Mouse (Mus musculus) midbrain, postnatal 0 days (tissue): ENCODE results near the gene Tbc1d10c. TPM values are rescaled to one million over a fixed set of nuclear protein-coding genes. Genes with fewer than 3 reads are reported as not detected.
"Not testable (repeated sequence)": the region's sequence is repeated elsewhere in the genome, so short reads cannot be mapped to it uniquely, and the experiment has no call there.

ENCODE experiments used
- ATAC-seq: fragments of 200-750 bp; cut with Nextera tagmentation; 2 replicates; pipeline ENCODE4 v1.8.0; 2017; ENCODE audit warnings: moderate number of reproducible peaks, mild to moderate bottlenecking, moderate TSS enrichment, moderate library complexity; ENCODE audit not compliant: low FRiP score
- DNase-seq: peaks from one replicate; pipeline ENCODE4 v3.0.0-alpha.2; 2015; ENCODE audit warnings: low spot score
- H3K27ac ChIP-seq: fragments of 300-500 bp; sonication (generic); 2 replicates; pipeline ENCODE4 v1.5.1; 2014; ENCODE audit warnings: low read depth, mild to moderate bottlenecking, low read length, mixed read lengths
- H3K27me3 ChIP-seq: fragments of 300-500 bp; sonication (generic); 2 replicates; pipeline ENCODE4 v1.6.1; 2014; ENCODE audit warnings: low read length, control low read depth, mixed read lengths; ENCODE audit not compliant: insufficient read depth
- H3K36me3 ChIP-seq: fragments of 300-500 bp; sonication (generic); 2 replicates; pipeline ENCODE4 v1.6.1; 2014; ENCODE audit warnings: low read length, control low read depth, mixed read lengths; ENCODE audit not compliant: insufficient read depth
- H3K4me1 ChIP-seq: fragments of 300-500 bp; sonication (generic); 2 replicates; pipeline ENCODE4 v1.6.1; 2014; ENCODE audit warnings: mild to moderate bottlenecking, control low read depth, antibody characterized with exemption, low read length, mixed read lengths; ENCODE audit not compliant: insufficient read depth
- H3K4me2 ChIP-seq: fragments of 300-500 bp; sonication (generic); 2 replicates; pipeline ENCODE4 v1.6.1; 2014; ENCODE audit warnings: low read depth, mild to moderate bottlenecking, low read length, mixed read lengths; ENCODE audit not compliant: poor library complexity, severe bottlenecking
- H3K4me3 ChIP-seq: fragments of 300-500 bp; sonication (generic); 2 replicates; pipeline ENCODE4 v1.5.1; 2014; ENCODE audit warnings: low read depth, mild to moderate bottlenecking, low read length, moderate library complexity
- H3K9ac ChIP-seq: fragments of 300-500 bp; sonication (generic); replicated peaks from 2 replicates; pipeline ENCODE4 v1.6.1; 2014; ENCODE audit warnings: mild to moderate bottlenecking, low read length, moderate library complexity, mixed read lengths; ENCODE audit not compliant: poor library complexity, severe bottlenecking
- H3K9me3 ChIP-seq: fragments of 300-500 bp; sonication (generic); 2 replicates; pipeline ENCODE4 v1.6.1; 2016; ENCODE audit warnings: low read length, control low read depth
- CTCF ChIP-seq: IDR thresholded peaks from 2 replicates; pipeline ENCODE4 v1.5.1; 2016; ENCODE audit warnings: antibody characterized with exemption, mild to moderate bottlenecking
- WGBS: fragments of 180-500 bp; shearing (Covaris S2); extraction: QIAGEN DNeasy Blood & Tissue Kit; methylation state at CpG from one replicate; pipeline ENCODE4 v1.1.7; 2014; 5-methylcytosine and 5-hydroxymethylcytosine counted together
- microRNA-seq: library from miRNA; unstranded; fragments of <30 nt; microRNA quantifications from one replicate; pipeline ENCODE4, GENCODE M21; 2016; ENCODE audit warnings: borderline number of aligned reads
- polyA plus RNA-seq: library from polyadenylated mRNA; unstranded; fragments of >200 nt; fragmentation: Nextera tagmentation; extraction: Ambion mirVana; gene quantifications from 2 replicates; pipeline ENCODE4 v1.2.1, GENCODE M21; 2015
- total RNA-seq: library from RNA; depleted of rRNA; stranded (reverse); fragments of >200 nt; gene quantifications from 2 replicates; pipeline ENCODE4 v1.2.3, GENCODE M21; 2014; rRNA removed

The Tbc1d10c gene
- total and polyA plus RNA-seq, 2 experiments from 2014 or later = 0.49 to 1.2 TPM

GRCm38 (mm10) chr19:4135963-4136345, 55.1 kb downstream of the Tbc1d10c start:
- H3K36me3 ChIP-seq = peaks cover 19% of the 10 kb centered on the region
- WGBS = 22% methylated on average over 8 of the region's 8 CpGs
- not testable (repeated sequence) for H3K9me3 ChIP-seq, H3K27ac ChIP-seq, H3K4me1 ChIP-seq, ATAC-seq, H3K4me3 ChIP-seq, H3K27me3 ChIP-seq, DNase-seq, H3K4me2 ChIP-seq, H3K9ac ChIP-seq
- TF ChIP-seq CTCF = peak; percentile 46

GRCm38 (mm10) chr19:4135229-4135962, 55.7 kb downstream of the Tbc1d10c start:
- WGBS = 82% methylated on average over 6 of the region's 6 CpGs
- not testable (repeated sequence) for H3K4me3 ChIP-seq, H3K27me3 ChIP-seq, DNase-seq, ATAC-seq, H3K4me1 ChIP-seq, H3K9ac ChIP-seq, H3K27ac ChIP-seq, H3K9me3 ChIP-seq, H3K4me2 ChIP-seq
- H3K36me3 ChIP-seq = peaks cover 19% of the 10 kb centered on the region

- no peak for DNase-seq
- WGBS = 88% methylated on average over 4 of the region's 4 CpGs
- no peak for TF ChIP-seq CTCF
- Histone ChIP-seq H3K27me3 (no peaks in the 10 kb centered on the region), H3K36me3 (peaks cover 28% of the 10 kb centered on the region), H3K27ac (no peak overlapping the region), H3K9me3 (no peaks in the 10 kb centered on the region), H3K9ac (no peak overlapping the region), H3K4me1 (no peaks in the 10 kb centered on the region), H3K4me2 (no peak overlapping the region), H3K4me3 (no peak overlapping the region)
- ATAC-seq = no peak
These were observed 56.7 kb downstream of the Tbc1d10c start for GRCm38 (mm10) chr19:4134354-4134753.

Small RNA genes lying within 50 kb of the gene (microRNA-seq; reads per million reads assigned to microRNA genes)
- not detected for gene Gm26115

Other genes starting within 250 kb of the Tbc1d10c start
Only the 30 nearest of the 31 such genes appear.
- gene Aldh3b3, start 232.6 kb downstream of the Tbc1d10c start, total RNA-seq = not detected in 2 replicates
- not detected in 2 replicates for gene Aldh3b3, start 232.6 kb downstream of the Tbc1d10c start, polyA plus RNA-seq
- gene Aldh3b2, start 219.0 kb downstream of the Tbc1d10c start, total RNA-seq = 2.4 and 2.8 TPM in 2 replicates
- 2.6 TPM in 2 replicates for gene Aldh3b2, start 219.0 kb downstream of the Tbc1d10c start, polyA plus RNA-seq
- gene Acy3, start 204.7 kb downstream of the Tbc1d10c start, total RNA-seq = 2.5 and 3.0 TPM in 2 replicates
- 2.6 and 3.5 TPM in 2 replicates for gene Acy3, start 204.7 kb downstream of the Tbc1d10c start, polyA plus RNA-seq
- not detected in 2 replicates for gene Tbx10, start 198.5 kb downstream of the Tbc1d10c start, total RNA-seq
- not detected in 2 replicates for gene Tbx10, start 198.5 kb downstream of the Tbc1d10c start, polyA plus RNA-seq
- 18.5 and 22.1 TPM in 2 replicates for gene Nudt8, start 190.7 kb downstream of the Tbc1d10c start, total RNA-seq
- gene Nudt8, start 190.7 kb downstream of the Tbc1d10c start, polyA plus RNA-seq = 26.2 and 33.2 TPM in 2 replicates
- 3.5 and 4.0 TPM in 2 replicates for gene Gm49405, start 190.7 kb downstream of the Tbc1d10c start, total RNA-seq
- gene Gm49405, start 190.7 kb downstream of the Tbc1d10c start, polyA plus RNA-seq = 2.7 and 3.0 TPM in 2 replicates
- gene Doc2g, start 188.0 kb downstream of the Tbc1d10c start, total RNA-seq = 8.8 and 13.4 TPM in 2 replicates
- 5.4 and 5.5 TPM in 2 replicates for gene Doc2g, start 188.0 kb downstream of the Tbc1d10c start, polyA plus RNA-seq
- gene Ndufv1, start 178.5 kb downstream of the Tbc1d10c start, total RNA-seq = 137 and 237 TPM in 2 replicates
- 271 and 281 TPM in 2 replicates for gene Ndufv1, start 178.5 kb downstream of the Tbc1d10c start, polyA plus RNA-seq
- 268 and 350 TPM in 2 replicates for gene Gstp1, start 153.3 kb downstream of the Tbc1d10c start, total RNA-seq
- 665 and 685 TPM in 2 replicates for gene Gstp1, start 153.3 kb downstream of the Tbc1d10c start, polyA plus RNA-seq
- gene Gstp2, start 145.3 kb downstream of the Tbc1d10c start, total RNA-seq = 3.6 TPM in 1 of 2 replicates, not detected in the other
- 2.4 and 4.1 TPM in 2 replicates for gene Gstp2, start 145.3 kb downstream of the Tbc1d10c start, polyA plus RNA-seq
- gene Gstp3, start 131.7 kb downstream of the Tbc1d10c start, total RNA-seq = not detected in 2 replicates
- not detected in 2 replicates for gene Gstp3, start 131.7 kb downstream of the Tbc1d10c start, polyA plus RNA-seq
- not detected in 2 replicates for gene Cabp2, start 109.7 kb downstream of the Tbc1d10c start, total RNA-seq
- not detected in 2 replicates for gene Cabp2, start 109.7 kb downstream of the Tbc1d10c start, polyA plus RNA-seq
- gene Cdk2ap2, start 94.1 kb downstream of the Tbc1d10c start, total RNA-seq = 37.4 and 45.6 TPM in 2 replicates
- 60.5 and 64.2 TPM in 2 replicates for gene Cdk2ap2, start 94.1 kb downstream of the Tbc1d10c start, polyA plus RNA-seq
- 162 and 187 TPM in 2 replicates for gene Pitpnm1, start 91.3 kb downstream of the Tbc1d10c start, total RNA-seq
- gene Pitpnm1, start 91.3 kb downstream of the Tbc1d10c start, polyA plus RNA-seq = 127 and 134 TPM in 2 replicates
- 29.8 and 49.9 TPM in 2 replicates for gene Aip, start 65.4 kb downstream of the Tbc1d10c start, total RNA-seq
- 87.7 and 97.6 TPM in 2 replicates for gene Aip, start 65.4 kb downstream of the Tbc1d10c start, polyA plus RNA-seq
- gene Gpr152, start 51.5 kb downstream of the Tbc1d10c start, total RNA-seq = 0.16 TPM in 1 of 2 replicates, not detected in the other
- not detected in 2 replicates for gene Gpr152, start 51.5 kb downstream of the Tbc1d10c start, polyA plus RNA-seq
- not detected in 2 replicates for gene Cabp4, start 47.3 kb downstream of the Tbc1d10c start, total RNA-seq
- 0.20 and 0.36 TPM in 2 replicates for gene Cabp4, start 47.3 kb downstream of the Tbc1d10c start, polyA plus RNA-seq
- gene Coro1b, start 42.7 kb downstream of the Tbc1d10c start, total RNA-seq = 96.1 and 116 TPM in 2 replicates
- gene Coro1b, start 42.7 kb downstream of the Tbc1d10c start, polyA plus RNA-seq = 95.2 and 104 TPM in 2 replicates
- 0.38 TPM in 1 of 2 replicates, not detected in the other for gene Ptprcap, start 37.7 kb downstream of the Tbc1d10c start, total RNA-seq
- 0.28 TPM in 1 of 2 replicates, not detected in the other for gene Ptprcap, start 37.7 kb downstream of the Tbc1d10c start, polyA plus RNA-seq
- 23.5 and 25.2 TPM in 2 replicates for gene Rps6kb2, start 27.9 kb downstream of the Tbc1d10c start, total RNA-seq
- 58.2 and 62.8 TPM in 2 replicates for gene Rps6kb2, start 27.9 kb downstream of the Tbc1d10c start, polyA plus RNA-seq
- 4.4 and 6.6 TPM in 2 replicates for gene Carns1, start 15.8 kb downstream of the Tbc1d10c start, total RNA-seq
- 6.7 and 6.9 TPM in 2 replicates for gene Carns1, start 15.8 kb downstream of the Tbc1d10c start, polyA plus RNA-seq
- gene Ppp1ca, start 781 bp upstream of the Tbc1d10c start, total RNA-seq = 535 and 592 TPM in 2 replicates
- 510 and 531 TPM in 2 replicates for gene Ppp1ca, start 781 bp upstream of the Tbc1d10c start, polyA plus RNA-seq
- 18.0 and 22.8 TPM in 2 replicates for gene Rad9a, start 10.4 kb upstream of the Tbc1d10c start, total RNA-seq
- 14.7 and 17.0 TPM in 2 replicates for gene Rad9a, start 10.4 kb upstream of the Tbc1d10c start, polyA plus RNA-seq
- gene Clcf1, start 23.0 kb upstream of the Tbc1d10c start, total RNA-seq = 0.99 and 1.2 TPM in 2 replicates
- gene Clcf1, start 23.0 kb upstream of the Tbc1d10c start, polyA plus RNA-seq = 0.28 and 0.44 TPM in 2 replicates
- gene AC109138.7, start 23.1 kb upstream of the Tbc1d10c start, total RNA-seq = not detected in 2 replicates
- gene AC109138.7, start 23.1 kb upstream of the Tbc1d10c start, polyA plus RNA-seq = not detected in 2 replicates
- gene Pold4, start 40.6 kb upstream of the Tbc1d10c start, total RNA-seq = 20.9 and 37.7 TPM in 2 replicates
- gene Pold4, start 40.6 kb upstream of the Tbc1d10c start, polyA plus RNA-seq = 20.8 and 26.8 TPM in 2 replicates
- gene Ssh3, start 77.9 kb upstream of the Tbc1d10c start, total RNA-seq = 40.6 and 67.7 TPM in 2 replicates
- gene Ssh3, start 77.9 kb upstream of the Tbc1d10c start, polyA plus RNA-seq = 18.6 and 20.7 TPM in 2 replicates
- 92.2 and 106 TPM in 2 replicates for gene Ankrd13d, start 91.9 kb upstream of the Tbc1d10c start, total RNA-seq
- gene Ankrd13d, start 91.9 kb upstream of the Tbc1d10c start, polyA plus RNA-seq = 79.1 and 84.8 TPM in 2 replicates
- 152 and 257 TPM in 2 replicates for gene Grk2, start 114.9 kb upstream of the Tbc1d10c start, total RNA-seq
- gene Grk2, start 114.9 kb upstream of the Tbc1d10c start, polyA plus RNA-seq = 27.0 and 29.6 TPM in 2 replicates
- 64.9 and 103 TPM in 2 replicates for gene Kdm2a, start 207.0 kb upstream of the Tbc1d10c start, total RNA-seq
- 17.8 and 18.4 TPM in 2 replicates for gene Kdm2a, start 207.0 kb upstream of the Tbc1d10c start, polyA plus RNA-seq